Mouse (Mus musculus): Measurements from ENCODE around the gene Tbc1d5.

- TF ChIP-seq POLR2A (IDR thresholded peaks at IDR 0.05; ENCODE audit: insufficient read depth, low read length) (no peak), CTCF (IDR thresholded peaks at IDR 0.05; ENCODE audit: low read depth, low read length) (no peak), EP300 (IDR thresholded peaks at IDR 0.05; ENCODE audit: insufficient read depth, low read depth, low read length) (no peak)
Measured at GRCm38 (mm10) chr17:50733390-50733789, 445.8 kb downstream of the Tbc1d5 start.

Measured in ES-Bruce4 (cell line).